Mouse (Mus musculus) heart, adult 9 months (tissue): ENCODE measurements around the gene Foxn4.
A peak's percentile ranks its signal among the peaks of the same experiment; 100 is the strongest.

ENCODE experiments used
- DNase-seq, 2 experiments: peaks; one replicate each; pipeline ENCODE4 v3.0.0; 2022; ENCODE audit warnings: low spot score in 2 of 2

The Foxn4 gene

GRCm38 (mm10) chr5:114279382-114280143, 6.0 kb upstream of the Foxn4 start:
- DNase-seq: no peak

- no peak for DNase-seq
These were observed 2.4 kb upstream of the Foxn4 start for GRCm38 (mm10) chr5:114275991-114276390.

DNA sequence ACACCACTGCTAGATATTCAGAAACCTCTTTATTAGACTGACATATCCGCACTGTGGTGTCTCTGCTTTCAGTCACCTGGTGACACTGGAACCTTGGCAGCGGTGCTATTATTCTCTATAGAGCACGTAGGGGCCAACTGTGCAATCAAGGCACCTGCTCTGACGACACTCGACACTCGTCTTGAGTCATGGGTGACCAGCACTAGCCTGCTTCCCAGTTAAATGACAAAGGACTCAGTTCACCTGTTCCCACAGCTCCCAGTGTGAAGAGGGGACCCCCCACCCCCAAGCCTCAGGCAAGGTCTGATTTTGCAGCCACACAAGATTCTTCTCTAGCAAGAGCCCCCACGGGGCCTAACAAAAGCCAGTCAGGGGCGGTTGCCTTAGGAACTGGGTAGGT, 1.7 kb upstream of the Foxn4 start:
- DNase-seq: no peak

DNA sequence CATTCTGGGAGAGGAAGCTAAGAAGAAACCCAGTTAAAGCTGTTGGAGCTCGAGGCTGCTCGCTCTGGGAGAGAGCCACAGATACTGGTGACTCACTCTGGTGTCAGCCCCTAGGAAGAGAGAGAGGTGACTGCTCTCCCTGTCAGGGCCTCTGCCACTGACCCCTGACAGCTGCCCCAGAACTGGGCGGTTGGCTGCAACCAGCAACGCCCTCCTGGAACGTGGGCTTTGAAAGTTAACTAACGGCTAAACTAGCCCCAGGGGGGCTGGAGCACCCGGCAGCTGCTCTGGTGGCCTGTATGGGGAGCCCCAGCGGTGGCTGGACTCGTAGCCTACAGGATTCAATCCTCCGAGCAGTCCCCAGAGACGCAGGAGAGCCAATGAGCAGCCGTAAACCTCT, 3.6 kb downstream of the Foxn4 start:
- no peak for DNase-seq

- no peak for DNase-seq
These were observed 4.1 kb downstream of the Foxn4 start for GRCm38 (mm10) chr5:114269499-114269898.

- no peak for DNase-seq
These were observed 5.0 kb downstream of the Foxn4 start for GRCm38 (mm10) chr5:114268646-114269045.

DNA sequence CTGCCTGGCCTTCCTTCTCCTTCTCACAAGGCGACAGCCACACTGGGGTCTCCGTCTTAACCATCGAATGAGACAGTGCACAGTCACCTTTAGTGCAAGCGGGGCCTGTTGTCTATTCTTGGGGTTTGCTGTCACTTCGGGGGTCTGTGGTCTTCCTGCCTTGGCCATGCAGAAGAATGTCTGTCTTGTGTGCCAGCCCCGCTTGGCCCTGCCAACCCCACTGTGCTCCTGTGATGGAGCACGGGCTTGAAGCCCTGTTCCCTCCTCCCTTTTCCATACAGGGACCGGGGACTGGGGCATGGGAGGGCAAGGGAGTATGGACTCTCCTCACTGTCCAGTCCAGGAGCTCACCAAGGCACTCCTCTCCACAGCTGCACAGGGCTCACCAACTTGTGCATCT, 8.8 kb downstream of the Foxn4 start:
- no peak for DNase-seq

GRCm38 (mm10) chr5:114264030-114264459, 9.6 kb downstream of the Foxn4 start:
- DNase-seq: no peak

GRCm38 (mm10) chr5:114261494-114261893, 12.1 kb downstream of the Foxn4 start:
- no peak for DNase-seq

- no peak for DNase-seq
These were observed 14.1 kb downstream of the Foxn4 start for GRCm38 (mm10) chr5:114259495-114259894.

GRCm38 (mm10) chr5:114248174-114248589, 25.4 kb downstream of the Foxn4 start:
- DNase-seq: peak; percentile 42 to 43

DNA sequence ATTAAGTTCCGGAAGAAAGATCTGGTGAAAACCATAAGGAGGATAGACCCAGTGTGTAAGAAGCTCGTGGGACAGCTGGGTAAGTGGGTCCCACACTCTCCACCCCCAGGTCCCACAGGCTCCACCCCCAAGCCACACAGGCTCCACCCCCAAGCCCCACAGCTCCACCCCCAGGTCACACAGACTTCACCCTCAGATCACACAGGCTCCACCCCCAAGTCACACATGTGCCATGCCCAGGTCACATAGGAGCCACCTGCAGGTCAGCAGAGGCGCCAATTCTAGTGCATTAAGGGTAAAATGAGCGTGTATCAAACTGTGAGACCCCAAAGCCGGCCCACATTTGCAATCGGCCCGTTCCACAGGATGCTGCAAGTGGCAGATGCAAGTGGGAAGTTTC, 27.1 kb downstream of the Foxn4 start:
- no peak for DNase-seq

DNA sequence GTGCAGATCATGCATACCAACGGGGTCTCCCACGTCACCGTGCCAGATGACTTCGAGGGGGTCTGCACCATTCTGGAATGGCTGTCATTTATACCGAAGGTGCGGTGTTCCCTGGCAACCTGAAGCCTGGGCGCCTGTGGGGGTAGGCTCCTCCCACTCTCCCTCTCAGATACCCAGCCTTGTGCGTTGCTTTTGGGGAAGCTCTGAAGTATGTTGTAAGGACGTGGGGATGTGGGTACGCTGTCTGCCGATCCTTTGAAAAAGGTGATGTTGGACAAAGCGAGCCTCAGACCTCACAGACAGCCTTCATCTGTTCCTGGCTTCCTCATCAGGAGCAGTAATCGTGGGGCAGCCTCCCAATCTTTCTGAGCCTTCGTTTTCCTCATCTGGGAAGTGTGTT, 33.9 kb downstream of the Foxn4 start:
- no peak for DNase-seq

GRCm38 (mm10) chr5:114238924-114239323, 34.7 kb downstream of the Foxn4 start:
- no peak for DNase-seq

DNA sequence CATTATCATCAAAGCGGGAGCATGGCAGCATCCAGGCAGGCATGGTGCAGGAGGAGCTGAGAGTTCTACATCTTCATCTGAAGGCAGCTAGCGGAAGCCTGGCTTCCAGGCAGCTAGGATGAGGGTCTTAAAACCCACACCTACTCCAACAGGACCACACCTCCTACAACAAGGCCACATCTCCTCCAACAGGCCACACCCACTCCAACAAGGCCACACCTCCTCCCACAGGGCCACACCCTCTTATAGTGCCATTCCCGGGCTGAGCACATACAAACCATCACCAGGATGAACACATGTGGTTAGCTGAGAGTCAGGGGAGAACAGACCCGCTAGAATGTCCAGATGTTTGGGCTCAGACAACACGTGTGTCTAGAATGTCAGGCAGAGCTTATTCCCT, 44.7 kb downstream of the Foxn4 start:
- DNase-seq: no peak

DNA sequence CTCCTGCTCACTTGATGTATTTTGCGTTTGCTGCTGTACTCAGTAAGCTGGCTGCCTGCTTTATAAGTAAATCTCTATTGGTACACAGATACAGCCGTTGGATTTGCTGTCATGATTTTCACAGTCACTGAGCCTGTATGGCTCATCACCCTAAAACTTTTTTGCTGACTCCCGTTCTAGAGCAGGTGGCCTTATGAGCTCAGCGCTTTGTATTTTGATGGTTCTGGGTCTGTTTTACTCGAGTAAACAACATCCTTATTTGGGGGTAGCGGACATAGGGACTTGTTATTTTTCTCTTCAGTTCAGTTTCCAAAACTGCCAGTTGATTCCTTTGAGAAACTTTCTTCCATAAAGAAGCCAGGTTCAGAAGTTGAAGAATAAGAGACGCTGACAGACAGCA, 47.6 kb downstream of the Foxn4 start:
- no peak for DNase-seq

GRCm38 (mm10) chr5:114218771-114219170, 54.8 kb downstream of the Foxn4 start:
- no peak for DNase-seq

DNA sequence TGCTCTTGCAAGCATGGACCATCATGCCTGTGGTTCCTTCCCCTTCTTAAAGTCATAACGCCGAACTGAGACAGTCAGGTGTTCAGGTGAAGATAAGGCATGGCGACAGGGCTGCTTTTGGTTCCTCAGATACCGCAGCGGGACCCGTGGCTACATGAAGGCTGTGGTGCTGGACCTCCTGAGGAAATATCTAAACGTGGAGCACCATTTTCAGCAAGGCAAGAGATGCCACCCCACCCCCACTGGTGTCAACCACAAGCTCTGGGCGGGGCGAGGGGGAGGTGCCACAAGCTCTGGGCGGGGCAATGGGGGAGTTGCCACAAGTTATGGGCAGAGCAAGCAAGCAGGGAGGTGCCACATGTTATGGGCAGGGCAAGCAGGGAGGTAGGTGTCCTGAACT, 60.4 kb downstream of the Foxn4 start:
- DNase-seq: no peak

DNA sequence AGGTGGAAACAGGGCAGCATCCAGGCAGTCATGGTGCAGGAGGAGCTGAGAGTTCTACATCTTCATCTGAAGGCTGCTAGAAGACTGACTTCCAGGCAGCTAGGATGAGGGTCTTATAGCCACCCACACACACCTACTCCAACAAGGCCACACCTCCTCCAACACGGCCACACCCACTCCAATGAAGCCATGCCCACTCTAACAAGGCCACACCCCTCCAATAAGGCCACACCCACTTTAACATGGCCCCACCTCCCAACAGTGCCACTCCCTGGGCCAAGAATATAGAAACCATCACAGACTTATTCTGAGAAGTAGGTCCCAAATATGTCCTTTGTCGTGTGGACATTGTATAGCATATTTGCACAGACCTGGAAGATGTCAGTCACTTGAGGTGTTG, 67.4 kb downstream of the Foxn4 start:
- no peak for DNase-seq
